Mouse (Mus musculus): Measurements from ENCODE around the gene H2afy. TPM values are rescaled to one million over a fixed set of nuclear protein-coding genes. Genes with fewer than 3 reads are reported as not detected.

Gene H2afy
- 537 and 538 TPM in 2 replicates for polyA plus RNA-seq (2016; fragmentation: Nextera tagmentation; extraction: Ambion mirVana)

GRCm38 (mm10) chr13:56136200-56136599, at the start of gene H2afy:
Gene H2afy (minus strand): TSS chr13:56136361.
- Histone ChIP-seq H3K27me3 (no peaks in the 10 kb centered on the region), H3K9me3 (no peaks in the 10 kb centered on the region), H3K4me2 (replicated peaks) (peak within 1 kb of the TSS; percentile 74), H3K27ac (peak within 1 kb of the TSS; percentile 89), H3K4me1 (peaks cover 31% of the 10 kb centered on the region), H3K4me3 (peak within 1 kb of the TSS; percentile 99), H3K9ac (peak within 1 kb of the TSS; percentile 99), H3K36me3 (peaks cover 8% of the 10 kb centered on the region; the same call in 1 of the 2 replicates)
- no peak for ATAC-seq (ENCODE audit: insufficient number of reproducible peaks, insufficient read depth, low FRiP score, low TSS enrichment)
- WGBS: 82% methylated on average over 2 of the region's 2 CpGs

- no peak for ATAC-seq (ENCODE audit: insufficient number of reproducible peaks, insufficient read depth, low FRiP score, low TSS enrichment)
- Histone ChIP-seq H3K27me3 (no peaks in the 10 kb centered on the region), H3K27ac (no peak overlapping the region), H3K9me3 (peaks cover 5% of the 10 kb centered on the region; the same call in 1 of the 2 replicates), H3K36me3 (no peaks in the 10 kb centered on the region), H3K9ac (no peak overlapping the region), H3K4me2 (replicated peaks) (no peak overlapping the region), H3K4me3 (no peak overlapping the region), H3K4me1 (no peaks in the 10 kb centered on the region)
- WGBS: 88% methylated on average over 5 of the region's 5 CpGs
Observed at GRCm38 (mm10) chr13:56183687-56184086, 47.5 kb upstream of the H2afy start.

- Histone ChIP-seq H3K9me3 (peaks cover 5% of the 10 kb centered on the region; the same call in 1 of the 2 replicates), H3K4me2 (replicated peaks) (no peak overlapping the region), H3K9ac (no peak overlapping the region), H3K4me3 (no peak overlapping the region), H3K27ac (no peak overlapping the region), H3K36me3 (no peaks in the 10 kb centered on the region), H3K27me3 (no peaks in the 10 kb centered on the region), H3K4me1 (no peaks in the 10 kb centered on the region)
- WGBS: 70% methylated on average over 8 of the region's 8 CpGs
- no peak for ATAC-seq (ENCODE audit: insufficient number of reproducible peaks, insufficient read depth, low FRiP score, low TSS enrichment)
Observed at GRCm38 (mm10) chr13:56181424-56181823, 45.3 kb upstream of the H2afy start.

GRCm38 (mm10) chr13:56178416-56179035, 42.4 kb upstream of the H2afy start, which contains the start of gene Tifab:
Gene Tifab (minus strand): TSS chr13:56178885.
- WGBS: 88% methylated on average over 16 of the region's 16 CpGs

GRCm38 (mm10) chr13:56176310-56176709, 40.1 kb upstream of the H2afy start:
- Histone ChIP-seq H3K4me1 (peaks cover 24% of the 10 kb centered on the region; the same call in 1 of the 2 replicates), H3K27me3 (no peaks in the 10 kb centered on the region), H3K27ac (0 out of 2 replicates have a peak overlapping the region, but pooled peaks have one; percentile 4), H3K36me3 (no peaks in the 10 kb centered on the region), H3K4me3 (no peak overlapping the region), H3K9ac (no peak overlapping the region), H3K9me3 (no peaks in the 10 kb centered on the region), H3K4me2 (replicated peaks) (no peak overlapping the region)
- ATAC-seq (ENCODE audit: insufficient number of reproducible peaks, insufficient read depth, low FRiP score, low TSS enrichment): no peak
- 88% methylated on average over 9 of the region's 9 CpGs for WGBS

More at GRCm38 (mm10) chr13:56178416-56179035, 42.4 kb upstream of the H2afy start, which contains the start of gene Tifab:
- Histone ChIP-seq H3K36me3 (no peaks in the 10 kb centered on the region), H3K9me3 (peaks cover 5% of the 10 kb centered on the region; the same call in 1 of the 2 replicates), H3K4me3 (no peak within 1 kb of the TSS), H3K4me1 (peaks cover 10% of the 10 kb centered on the region; the same call in 1 of the 2 replicates), H3K27me3 (no peaks in the 10 kb centered on the region), H3K9ac (no peak within 1 kb of the TSS), H3K4me2 (replicated peaks) (no peak within 1 kb of the TSS), H3K27ac (no peak within 1 kb of the TSS)
- ATAC-seq (ENCODE audit: insufficient number of reproducible peaks, insufficient read depth, low FRiP score, low TSS enrichment): no peak

GRCm38 (mm10) chr13:56175848-56176247, 39.7 kb upstream of the H2afy start:
- Histone ChIP-seq H3K9ac (no peak overlapping the region), H3K4me1 (peaks cover 27% of the 10 kb centered on the region; the same call in 1 of the 2 replicates), H3K9me3 (no peaks in the 10 kb centered on the region), H3K27me3 (no peaks in the 10 kb centered on the region), H3K36me3 (no peaks in the 10 kb centered on the region), H3K4me2 (replicated peaks) (no peak overlapping the region), H3K4me3 (no peak overlapping the region), H3K27ac (0 out of 2 replicates have a peak overlapping the region, but pooled peaks have one; percentile 4)
- WGBS: 61% methylated on average over 4 of the region's 4 CpGs
- ATAC-seq (ENCODE audit: insufficient number of reproducible peaks, insufficient read depth, low FRiP score, low TSS enrichment): no peak

GRCm38 (mm10) chr13:56172901-56173545, 36.9 kb upstream of the H2afy start:
- Histone ChIP-seq H3K9ac (no peak overlapping the region), H3K4me2 (replicated peaks) (no peak overlapping the region), H3K27me3 (no peaks in the 10 kb centered on the region), H3K27ac (peak overlapping the region; percentile 75), H3K9me3 (no peaks in the 10 kb centered on the region), H3K4me1 (peaks cover 55% of the 10 kb centered on the region), H3K36me3 (no peaks in the 10 kb centered on the region), H3K4me3 (no peak overlapping the region)
- WGBS: 54% methylated on average over 7 of the region's 7 CpGs
- ATAC-seq (ENCODE audit: insufficient number of reproducible peaks, insufficient read depth, low FRiP score, low TSS enrichment): no peak

GRCm38 (mm10) chr13:56172106-56172505, 35.9 kb upstream of the H2afy start:
- Histone ChIP-seq H3K9me3 (no peaks in the 10 kb centered on the region), H3K4me1 (peaks cover 60% of the 10 kb centered on the region), H3K9ac (no peak overlapping the region), H3K4me3 (no peak overlapping the region), H3K36me3 (no peaks in the 10 kb centered on the region), H3K27ac (0 out of 2 replicates have a peak overlapping the region, but pooled peaks have one; percentile 36), H3K4me2 (replicated peaks) (no peak overlapping the region), H3K27me3 (no peaks in the 10 kb centered on the region)
- no peak for ATAC-seq (ENCODE audit: insufficient number of reproducible peaks, insufficient read depth, low FRiP score, low TSS enrichment)
- 78% methylated on average over 7 of the region's 7 CpGs for WGBS

GRCm38 (mm10) chr13:56168403-56168781, 32.2 kb upstream of the H2afy start:
- Histone ChIP-seq H3K4me2 (replicated peaks) (no peak overlapping the region), H3K27me3 (no peaks in the 10 kb centered on the region), H3K4me1 (peaks cover 72% of the 10 kb centered on the region), H3K36me3 (no peaks in the 10 kb centered on the region), H3K9me3 (no peaks in the 10 kb centered on the region), H3K27ac (peak overlapping the region; percentile 94), H3K9ac (peak overlapping the region; percentile 30; the same call in 1 of the 2 replicates), H3K4me3 (no peak overlapping the region)
- 45% methylated on average over 3 of the region's 3 CpGs for WGBS
- no peak for ATAC-seq (ENCODE audit: insufficient number of reproducible peaks, insufficient read depth, low FRiP score, low TSS enrichment)

GRCm38 (mm10) chr13:56167446-56168402, 31.6 kb upstream of the H2afy start:
- H3K4me2 ChIP-seq (replicated peaks): peak overlapping the region; percentile 24
- ATAC-seq (ENCODE audit: insufficient number of reproducible peaks, insufficient read depth, low FRiP score, low TSS enrichment): no peak; the same call in 1 of the 2 replicates
- peak overlapping the region; percentile 94 for H3K27ac ChIP-seq
- no peaks in the 10 kb centered on the region for H3K36me3 ChIP-seq
- H3K9me3 ChIP-seq: no peaks in the 10 kb centered on the region
- H3K4me3 ChIP-seq: no peak overlapping the region
- peak overlapping the region; percentile 30; the same call in 1 of the 2 replicates for H3K9ac ChIP-seq
- 22% methylated on average over 12 of the region's 14 CpGs for WGBS
- peaks cover 69% of the 10 kb centered on the region for H3K4me1 ChIP-seq
- H3K27me3 ChIP-seq: no peaks in the 10 kb centered on the region

GRCm38 (mm10) chr13:56165561-56165960, 29.4 kb upstream of the H2afy start:
- no peaks in the 10 kb centered on the region for H3K36me3 ChIP-seq
- H3K4me2 ChIP-seq (replicated peaks): no peak overlapping the region
- no peak overlapping the region for H3K4me3 ChIP-seq
- no peaks in the 10 kb centered on the region for H3K9me3 ChIP-seq
- no peaks in the 10 kb centered on the region for H3K27me3 ChIP-seq
- 89% methylated on average over 11 of the region's 11 CpGs for WGBS
- no peak for ATAC-seq (ENCODE audit: insufficient number of reproducible peaks, insufficient read depth, low FRiP score, low TSS enrichment)
- no peak overlapping the region for H3K27ac ChIP-seq
- peaks cover 55% of the 10 kb centered on the region for H3K4me1 ChIP-seq
- no peak overlapping the region for H3K9ac ChIP-seq

All from embryonic facial prominence, embryonic 12.5 days (tissue).